Mouse (Mus musculus) hindbrain, postnatal 0 days (tissue): ENCODE measurements around the gene Ccdc38. TPM values are rescaled to one million over a fixed set of nuclear protein-coding genes. Genes with fewer than 3 reads are reported as not detected.
A peak's percentile ranks its signal among the peaks of the same experiment; 100 is the strongest.

Experiments used
- ATAC-seq: fragments of 200-750 bp; cut with Nextera tagmentation; 2 replicates; pipeline ENCODE4 v1.8.0; 2017; ENCODE audit warnings: mild to moderate bottlenecking, moderate TSS enrichment, moderate library complexity
- DNase-seq: peaks from one replicate; pipeline ENCODE4 v3.0.0-alpha.2; 2015; ENCODE audit warnings: low spot score
- H3K27ac ChIP-seq: fragments of 300-500 bp; sonication (generic); 2 replicates; pipeline ENCODE4 v1.5.1; 2014; ENCODE audit warnings: mild to moderate bottlenecking
- H3K27me3 ChIP-seq: fragments of 300-500 bp; sonication (generic); 2 replicates; pipeline ENCODE4 v1.6.1; 2014; ENCODE audit warnings: low read length, mixed read lengths; ENCODE audit not compliant: insufficient read depth
- H3K36me3 ChIP-seq: fragments of 300-500 bp; sonication (generic); 2 replicates; pipeline ENCODE4 v1.6.1; 2014; ENCODE audit warnings: low read length, mixed read lengths; ENCODE audit not compliant: insufficient read depth
- H3K4me1 ChIP-seq: fragments of 300-500 bp; sonication (generic); 2 replicates; pipeline ENCODE4 v1.6.1; 2014; ENCODE audit warnings: antibody characterized with exemption, low read length, mixed read lengths; ENCODE audit not compliant: insufficient read depth
- H3K4me2 ChIP-seq: fragments of 300-500 bp; sonication (generic); 2 replicates; pipeline ENCODE4 v1.6.1; 2014; ENCODE audit warnings: low read depth, mild to moderate bottlenecking, low read length, moderate library complexity, mixed read lengths
- H3K4me3 ChIP-seq: fragments of 300-500 bp; sonication (generic); 2 replicates; pipeline ENCODE4 v1.5.1; 2014; ENCODE audit warnings: low read length
- H3K9ac ChIP-seq: fragments of 300-500 bp; sonication (generic); replicated peaks from 2 replicates; pipeline ENCODE4 v1.6.1; 2014; ENCODE audit warnings: mild to moderate bottlenecking, low read length, moderate library complexity, mixed read lengths
- H3K9me3 ChIP-seq: fragments of 300-500 bp; sonication (generic); 2 replicates; pipeline ENCODE4 v1.6.1; 2016; ENCODE audit warnings: low read length, mixed read lengths
- CTCF ChIP-seq: IDR thresholded peaks from 2 replicates; pipeline ENCODE4 v1.5.1; 2016; ENCODE audit warnings: antibody characterized with exemption, control low read depth, low read depth
- WGBS: fragments of 180-500 bp; shearing (Covaris S2); extraction: QIAGEN DNeasy Blood & Tissue Kit; methylation state at CpG from one replicate; pipeline ENCODE4 v1.1.7; 2014; 5-methylcytosine and 5-hydroxymethylcytosine counted together
- polyA plus RNA-seq: library from polyadenylated mRNA; unstranded; fragments of >200 nt; fragmentation: Nextera tagmentation; extraction: Ambion mirVana; gene quantifications from 2 replicates; pipeline ENCODE4 v1.2.1, GENCODE M21; 2015
- total RNA-seq: library from RNA; depleted of rRNA; stranded (reverse); fragments of >200 nt; gene quantifications from 2 replicates; pipeline ENCODE4 v1.2.3, GENCODE M21; 2014

Ccdc38 gene
- total and polyA plus RNA-seq, 2 experiments from 2014 or later: 0.41 TPM; not detected in 1

GRCm38 (mm10) chr10:93603256-93603655 lies 62.8 kb downstream of the Ccdc38 start:
- 95% methylated on average over 1 of the region's 1 CpGs for WGBS
- no peak overlapping the region for H3K4me2 ChIP-seq
- H3K9ac ChIP-seq: no peak overlapping the region
- no peaks in the 10 kb centered on the region for H3K9me3 ChIP-seq
- TF ChIP-seq CTCF: peak; percentile 44
- ATAC-seq (no peak), DNase-seq (no peak)
- no peaks in the 10 kb centered on the region for H3K27me3 ChIP-seq
- no peak overlapping the region for H3K27ac ChIP-seq
- no peaks in the 10 kb centered on the region for H3K36me3 ChIP-seq
- no peaks in the 10 kb centered on the region for H3K4me1 ChIP-seq
- no peak overlapping the region for H3K4me3 ChIP-seq

GRCm38 (mm10) chr10:93606326-93606725 lies 65.9 kb downstream of the Ccdc38 start:
- DNase-seq: no peak
- no peak overlapping the region for H3K27ac ChIP-seq
- H3K36me3 ChIP-seq: no peaks in the 10 kb centered on the region
- no peaks in the 10 kb centered on the region for H3K4me1 ChIP-seq
- H3K4me2 ChIP-seq: no peak overlapping the region
- no peak for ATAC-seq
- H3K9me3 ChIP-seq: 0 out of 2 replicates have a peak, but pooled peaks cover 2% of the 10 kb centered on the region
- TF ChIP-seq CTCF: no peak
- no peak overlapping the region for H3K4me3 ChIP-seq
- WGBS: 90% methylated on average over 9 of the region's 9 CpGs
- no peak overlapping the region for H3K9ac ChIP-seq
- no peaks in the 10 kb centered on the region for H3K27me3 ChIP-seq

DNA sequence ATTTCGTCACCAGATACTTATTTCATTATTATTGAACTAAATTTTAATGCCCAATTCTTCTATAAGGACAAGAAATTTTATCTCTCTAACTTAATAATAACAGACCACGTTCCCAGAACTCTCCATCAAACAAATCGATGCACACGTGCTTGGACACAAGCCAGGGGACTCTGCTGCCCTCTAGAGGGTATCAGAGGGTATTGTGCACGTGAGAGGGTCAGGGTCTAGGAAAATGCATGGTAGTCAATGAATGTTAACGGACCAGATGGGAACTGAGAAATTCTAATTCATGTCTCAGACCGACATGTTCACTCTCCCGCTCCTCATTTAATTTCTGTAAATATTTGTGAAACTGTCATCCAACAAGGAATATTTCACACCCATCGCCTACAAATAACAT lies 67.6 kb downstream of the Ccdc38 start:
- peak; percentile 70 for TF ChIP-seq CTCF
- no peak for ATAC-seq
- no peaks in the 10 kb centered on the region for H3K36me3 ChIP-seq
- 52% methylated on average over 9 of the region's 9 CpGs for WGBS
- H3K27ac ChIP-seq: no peak overlapping the region
- H3K27me3 ChIP-seq: no peaks in the 10 kb centered on the region
- peak; percentile 54 for DNase-seq
- no peak overlapping the region for H3K4me3 ChIP-seq
- no peak overlapping the region for H3K4me2 ChIP-seq
- H3K9me3 ChIP-seq: 0 out of 2 replicates have a peak, but pooled peaks cover 2% of the 10 kb centered on the region
- H3K9ac ChIP-seq: no peak overlapping the region
- H3K4me1 ChIP-seq: no peaks in the 10 kb centered on the region

- no peak overlapping the region for H3K4me3 ChIP-seq
- no peaks in the 10 kb centered on the region for H3K27me3 ChIP-seq
- no peak overlapping the region for H3K4me2 ChIP-seq
- 0 out of 2 replicates have a peak, but pooled peaks cover 2% of the 10 kb centered on the region for H3K9me3 ChIP-seq
- no peak overlapping the region for H3K9ac ChIP-seq
- no peaks in the 10 kb centered on the region for H3K36me3 ChIP-seq
- DNase-seq: no peak
- no peak for ATAC-seq
- no peak for TF ChIP-seq CTCF
- 94% methylated on average over 7 of the region's 7 CpGs for WGBS
- H3K4me1 ChIP-seq: no peaks in the 10 kb centered on the region
- H3K27ac ChIP-seq: no peak overlapping the region
Measured at GRCm38 (mm10) chr10:93609236-93609635, 68.8 kb downstream of the Ccdc38 start.

DNA sequence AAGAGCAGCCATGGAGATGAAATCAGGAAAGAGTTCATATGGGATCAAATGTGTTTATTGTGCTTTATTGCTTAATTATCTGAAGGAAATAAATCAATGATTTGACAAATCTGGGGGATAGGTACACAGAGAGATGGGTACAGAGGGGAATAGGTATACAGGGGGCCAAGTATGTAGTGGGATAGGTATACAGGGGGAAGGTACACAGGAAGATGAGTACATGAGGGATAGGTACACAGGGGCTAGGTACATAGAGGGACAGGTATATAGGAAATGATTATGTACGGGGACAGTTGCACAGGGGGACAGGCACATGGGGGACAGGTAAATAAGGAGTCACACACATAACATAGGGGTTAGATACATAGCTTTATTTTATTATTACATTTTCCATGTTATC lies 70.5 kb downstream of the Ccdc38 start:
- no peak overlapping the region for H3K9ac ChIP-seq
- H3K27me3 ChIP-seq: no peaks in the 10 kb centered on the region
- no peaks in the 10 kb centered on the region for H3K4me1 ChIP-seq
- no peak for DNase-seq
- H3K4me2 ChIP-seq: no peak overlapping the region
- H3K36me3 ChIP-seq: no peaks in the 10 kb centered on the region
- H3K9me3 ChIP-seq: 0 out of 2 replicates have a peak, but pooled peaks cover 2% of the 10 kb centered on the region
- no peak overlapping the region for H3K4me3 ChIP-seq
- no peak for TF ChIP-seq CTCF
- H3K27ac ChIP-seq: no peak overlapping the region
- no peak for ATAC-seq
- 94% methylated on average over 1 of the region's 1 CpGs for WGBS

DNA sequence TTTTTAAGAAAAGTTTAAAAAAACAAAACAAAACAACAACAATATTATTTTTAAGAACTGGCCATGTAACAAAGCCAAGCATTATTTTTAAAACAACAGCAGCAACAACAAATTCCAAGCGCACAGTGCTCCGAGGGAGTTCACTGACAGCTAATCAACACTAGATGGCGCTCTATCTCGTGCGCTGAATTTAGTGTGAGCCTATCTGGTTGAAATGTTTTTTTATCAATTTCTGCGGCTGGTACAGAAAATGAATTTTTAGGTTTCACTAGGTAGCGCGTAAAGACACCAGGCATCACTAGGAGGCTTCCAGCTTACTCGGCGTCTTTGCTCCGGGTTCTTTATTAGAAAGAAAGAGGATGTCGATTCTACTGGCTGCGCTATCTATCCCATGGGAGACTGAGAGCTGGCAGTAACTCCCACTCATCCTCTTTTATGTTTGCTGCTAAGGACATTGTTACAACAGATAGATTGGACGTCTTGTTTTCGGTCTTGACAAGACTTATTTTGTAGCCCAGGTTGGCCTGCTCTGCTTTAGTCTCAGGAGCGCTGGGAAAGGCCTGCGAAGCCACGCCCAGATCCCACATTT lies 71.1 kb downstream of the Ccdc38 start:
- H3K9ac ChIP-seq: no peak overlapping the region
- no peak overlapping the region for H3K27ac ChIP-seq
- H3K9me3 ChIP-seq: 0 out of 2 replicates have a peak, but pooled peaks cover 2% of the 10 kb centered on the region
- WGBS: 40% methylated on average over 18 of the region's 18 CpGs
- DNase-seq: peak; percentile 86
- peak; percentile 72 for ATAC-seq
- no peaks in the 10 kb centered on the region for H3K27me3 ChIP-seq
- peak overlapping the region; percentile 18; the same call in 1 of the 2 replicates for H3K4me3 ChIP-seq
- peak; percentile 92 for TF ChIP-seq CTCF
- H3K4me2 ChIP-seq: peak overlapping the region; percentile 43
- H3K36me3 ChIP-seq: no peaks in the 10 kb centered on the region
- no peaks in the 10 kb centered on the region for H3K4me1 ChIP-seq

GRCm38 (mm10) chr10:93614850-93615249 lies 74.4 kb downstream of the Ccdc38 start:
- 77% methylated on average over 8 of the region's 8 CpGs for WGBS
- no peak overlapping the region for H3K4me2 ChIP-seq
- no peaks in the 10 kb centered on the region for H3K27me3 ChIP-seq
- DNase-seq (no peak), ATAC-seq (no peak)
- no peak for TF ChIP-seq CTCF
- no peak overlapping the region for H3K4me3 ChIP-seq
- H3K27ac ChIP-seq: no peak overlapping the region
- no peaks in the 10 kb centered on the region for H3K4me1 ChIP-seq
- 0 out of 2 replicates have a peak, but pooled peaks cover 2% of the 10 kb centered on the region for H3K9me3 ChIP-seq
- H3K36me3 ChIP-seq: no peaks in the 10 kb centered on the region
- no peak overlapping the region for H3K9ac ChIP-seq
